Mouse (Mus musculus) thymus, adult 2 months (tissue): ENCODE results near the gene Coq8a.

Experiments used
- CTCF ChIP-seq: fragments of 200-500 bp; IDR thresholded peaks from 2 replicates; pipeline ENCODE4 v1.5.1; 2012; ENCODE audit warnings: mild to moderate bottlenecking, control low read depth, low read length, moderate library complexity, borderline replicate concordance; ENCODE audit not compliant: control insufficient read depth, poor library complexity, insufficient read depth; ENCODE audit errors: extremely low read depth
- POLR2A ChIP-seq: fragments of 200-500 bp; IDR thresholded peaks from 2 replicates; pipeline ENCODE4 v1.6.1; 2012; ENCODE audit warnings: mild to moderate bottlenecking, low read length, control low read depth, moderate library complexity; ENCODE audit not compliant: control insufficient read depth, poor library complexity, insufficient read depth; ENCODE audit errors: extremely low read depth

DNA sequence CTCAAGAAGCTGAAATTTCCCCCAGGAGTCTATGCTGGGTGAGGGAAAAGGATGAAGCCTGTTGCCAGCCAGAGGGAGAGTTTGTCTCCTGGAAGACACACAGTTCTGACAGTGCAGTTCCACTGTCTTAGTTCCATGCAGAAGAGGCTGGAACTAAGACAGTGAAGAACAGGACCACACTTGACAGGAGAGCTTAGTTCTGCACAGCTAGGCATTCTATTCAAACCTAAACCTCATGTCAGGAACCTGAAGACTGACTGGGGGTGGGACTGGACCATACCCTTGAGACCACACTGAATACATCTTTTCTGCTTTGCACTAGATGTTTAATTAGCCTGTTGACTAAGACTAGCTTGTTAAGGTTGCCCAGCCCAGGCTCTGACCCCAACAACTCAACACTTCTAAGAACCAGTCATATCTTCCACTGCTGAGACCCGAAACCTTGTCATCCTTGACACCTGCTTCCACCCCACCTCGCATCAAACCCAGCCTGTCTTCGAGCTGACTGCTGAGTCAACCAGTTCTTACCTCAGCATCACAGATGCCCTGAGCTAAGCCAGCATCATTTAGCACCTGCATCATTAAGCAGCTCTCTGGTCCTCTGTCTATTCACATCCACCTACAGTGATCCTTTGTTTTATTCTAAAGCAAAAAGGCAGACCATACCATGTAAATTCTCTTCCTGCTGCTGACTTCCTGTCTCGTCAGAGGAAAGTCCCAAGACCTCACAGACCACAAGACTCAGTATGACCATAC is at the start of gene Coq8a:
- TF ChIP-seq CTCF (no peak), POLR2A (no peak)
